Mouse (Mus musculus) intestine, embryonic 16.5 days (tissue): ENCODE data around the gene Gbe1. TPM values are rescaled to one million over a fixed set of nuclear protein-coding genes. Genes with fewer than 3 reads are reported as not detected.

Experiments
- ATAC-seq: fragments of 200-750 bp; cut with Nextera tagmentation; 2 replicates; pipeline ENCODE4 v1.8.0; 2017; ENCODE audit warnings: moderate TSS enrichment, moderate library complexity
- H3K27ac ChIP-seq: fragments of 300-500 bp; sonication (generic); 2 replicates; pipeline ENCODE4 v1.5.1; 2014; ENCODE audit warnings: mild to moderate bottlenecking, low read length
- H3K27me3 ChIP-seq: fragments of 300-500 bp; sonication (generic); replicated peaks from 2 replicates; pipeline ENCODE4 v1.6.1; 2014; ENCODE audit warnings: low read length, control low read depth, mixed read lengths; ENCODE audit not compliant: control insufficient read depth, insufficient read depth
- H3K36me3 ChIP-seq: fragments of 300-500 bp; sonication (generic); 2 replicates; pipeline ENCODE4 v1.6.1; 2014; ENCODE audit warnings: low read length, control low read depth; ENCODE audit not compliant: control insufficient read depth, insufficient read depth
- H3K4me1 ChIP-seq: fragments of 300-500 bp; sonication (generic); 2 replicates; pipeline ENCODE4 v1.6.1; 2014; ENCODE audit warnings: low read length, control low read depth, mixed read lengths; ENCODE audit not compliant: control insufficient read depth, insufficient read depth
- H3K4me2 ChIP-seq: fragments of 300-500 bp; sonication (generic); 2 replicates; pipeline ENCODE4 v1.6.1; 2014; ENCODE audit warnings: low read depth, low read length, control low read depth
- H3K4me3 ChIP-seq: fragments of 300-500 bp; sonication (generic); 2 replicates; pipeline ENCODE4 v1.5.1; 2014; ENCODE audit warnings: mild to moderate bottlenecking, low read length
- H3K9ac ChIP-seq: fragments of 300-500 bp; sonication (generic); 2 replicates; pipeline ENCODE4 v1.6.1; 2014; ENCODE audit warnings: low read depth, low read length
- H3K9me3 ChIP-seq: fragments of 300-500 bp; sonication (generic); 2 replicates; pipeline ENCODE4 v1.6.1; 2016; ENCODE audit warnings: low read length, control low read depth; ENCODE audit not compliant: control insufficient read depth
- WGBS: fragments of 180-500 bp; shearing (Covaris S2); extraction: QIAGEN DNeasy Blood & Tissue Kit; methylation state at CpG from one replicate; pipeline ENCODE4 v1.1.7; 2014; 5-methylcytosine and 5-hydroxymethylcytosine counted together
- polyA plus RNA-seq: library from polyadenylated mRNA; unstranded; fragments of >200 nt; fragmentation: Nextera tagmentation; extraction: Ambion mirVana; gene quantifications from 2 replicates; pipeline ENCODE4 v1.2.1, GENCODE M21; 2015

Gbe1 gene
- polyA plus RNA-seq, 1 experiment from 2014 or later = 27.2 TPM

- no peak for ATAC-seq
- H3K4me2 ChIP-seq = no peak overlapping the region
- H3K27me3 ChIP-seq = no peaks in the 10 kb centered on the region
- 85% methylated on average over 2 of the region's 2 CpGs for WGBS
- H3K4me1 ChIP-seq = no peaks in the 10 kb centered on the region
- H3K27ac ChIP-seq = no peak overlapping the region
- no peaks in the 10 kb centered on the region for H3K36me3 ChIP-seq
- no peak overlapping the region for H3K4me3 ChIP-seq
- H3K9me3 ChIP-seq = no peaks in the 10 kb centered on the region
- H3K9ac ChIP-seq = no peak overlapping the region
These were observed 94.0 kb downstream of the Gbe1 start for GRCm38 (mm10) chr16:70407780-70408179.

- Histone ChIP-seq H3K4me2 (no peak overlapping the region), H3K36me3 (no peaks in the 10 kb centered on the region), H3K4me1 (no peaks in the 10 kb centered on the region), H3K4me3 (no peak overlapping the region), H3K27me3 (no peaks in the 10 kb centered on the region), H3K27ac (no peak overlapping the region), H3K9ac (no peak overlapping the region), H3K9me3 (no peaks in the 10 kb centered on the region)
- no peak for ATAC-seq
- 69% methylated on average over 3 of the region's 3 CpGs for WGBS
These were observed 107.3 kb downstream of the Gbe1 start for GRCm38 (mm10) chr16:70421077-70421476.

- H3K4me1 ChIP-seq = no peaks in the 10 kb centered on the region
- H3K9ac ChIP-seq = no peak overlapping the region
- WGBS = 72% methylated on average over 6 of the region's 6 CpGs
These were observed 135.8 kb downstream of the Gbe1 start for GRCm38 (mm10) chr16:70449520-70449919.

GRCm38 (mm10) chr16:70475583-70475982, 161.8 kb downstream of the Gbe1 start:
- no peak overlapping the region for H3K27ac ChIP-seq
- H3K4me2 ChIP-seq = no peak overlapping the region
- H3K36me3 ChIP-seq = no peaks in the 10 kb centered on the region
- H3K27me3 ChIP-seq = no peaks in the 10 kb centered on the region
- no peak for ATAC-seq
- H3K4me3 ChIP-seq = no peak overlapping the region
- H3K9me3 ChIP-seq = no peaks in the 10 kb centered on the region
- WGBS = 58% methylated on average over 2 of the region's 3 CpGs
- H3K9ac ChIP-seq = no peak overlapping the region
- no peaks in the 10 kb centered on the region for H3K4me1 ChIP-seq

More at GRCm38 (mm10) chr16:70449520-70449919, 135.8 kb downstream of the Gbe1 start:
- Histone ChIP-seq H3K9me3 (no peaks in the 10 kb centered on the region), H3K27me3 (no peaks in the 10 kb centered on the region), H3K4me3 (no peak overlapping the region), H3K36me3 (no peaks in the 10 kb centered on the region), H3K27ac (no peak overlapping the region), H3K4me2 (no peak overlapping the region)
- ATAC-seq = no peak

- no peak overlapping the region for H3K27ac ChIP-seq
- no peaks in the 10 kb centered on the region for H3K27me3 ChIP-seq
- no peak overlapping the region for H3K4me3 ChIP-seq
- H3K4me1 ChIP-seq = no peaks in the 10 kb centered on the region
- no peak overlapping the region for H3K9ac ChIP-seq
- no peak for ATAC-seq
- no peaks in the 10 kb centered on the region for H3K36me3 ChIP-seq
- no peak overlapping the region for H3K4me2 ChIP-seq
- no peaks in the 10 kb centered on the region for H3K9me3 ChIP-seq
- 78% methylated on average over 4 of the region's 4 CpGs for WGBS
These were observed 162.4 kb downstream of the Gbe1 start for GRCm38 (mm10) chr16:70476161-70476560.

- no peak for ATAC-seq
- no peaks in the 10 kb centered on the region for H3K36me3 ChIP-seq
- H3K27me3 ChIP-seq = no peaks in the 10 kb centered on the region
- H3K9ac ChIP-seq = no peak overlapping the region
- no peaks in the 10 kb centered on the region for H3K4me1 ChIP-seq
- H3K27ac ChIP-seq = no peak overlapping the region
- H3K9me3 ChIP-seq = no peaks in the 10 kb centered on the region
- H3K4me3 ChIP-seq = no peak overlapping the region
- H3K4me2 ChIP-seq = no peak overlapping the region
- 76% methylated on average over 3 of the region's 3 CpGs for WGBS
These were observed 166.7 kb downstream of the Gbe1 start for GRCm38 (mm10) chr16:70480494-70480893.

- no peaks in the 10 kb centered on the region for H3K9me3 ChIP-seq
- 58% methylated on average over 1 of the region's 1 CpGs for WGBS
These were observed 192.7 kb downstream of the Gbe1 start for GRCm38 (mm10) chr16:70506457-70506856.

GRCm38 (mm10) chr16:70510938-70511337, 197.2 kb downstream of the Gbe1 start:
- no peak for ATAC-seq
- WGBS = 83% methylated on average over 3 of the region's 3 CpGs
- no peak overlapping the region for H3K4me3 ChIP-seq
- no peaks in the 10 kb centered on the region for H3K27me3 ChIP-seq
- H3K4me2 ChIP-seq = no peak overlapping the region
- no peaks in the 10 kb centered on the region for H3K36me3 ChIP-seq
- no peak overlapping the region for H3K27ac ChIP-seq
- no peaks in the 10 kb centered on the region for H3K4me1 ChIP-seq
- no peaks in the 10 kb centered on the region for H3K9me3 ChIP-seq
- no peak overlapping the region for H3K9ac ChIP-seq

More at GRCm38 (mm10) chr16:70506457-70506856, 192.7 kb downstream of the Gbe1 start:
- Histone ChIP-seq H3K27me3 (no peaks in the 10 kb centered on the region), H3K4me3 (no peak overlapping the region), H3K36me3 (no peaks in the 10 kb centered on the region), H3K9ac (no peak overlapping the region), H3K4me2 (no peak overlapping the region), H3K4me1 (no peaks in the 10 kb centered on the region), H3K27ac (no peak overlapping the region)
- ATAC-seq = no peak

GRCm38 (mm10) chr16:70522861-70523260, 209.1 kb downstream of the Gbe1 start:
- no peaks in the 10 kb centered on the region for H3K9me3 ChIP-seq
- no peaks in the 10 kb centered on the region for H3K27me3 ChIP-seq
- no peak overlapping the region for H3K4me3 ChIP-seq
- H3K9ac ChIP-seq = no peak overlapping the region
- ATAC-seq = no peak
- 82% methylated on average over 2 of the region's 2 CpGs for WGBS
- H3K36me3 ChIP-seq = no peaks in the 10 kb centered on the region
- H3K4me2 ChIP-seq = no peak overlapping the region
- H3K4me1 ChIP-seq = no peaks in the 10 kb centered on the region
- H3K27ac ChIP-seq = no peak overlapping the region

- H3K9ac ChIP-seq = no peak overlapping the region
- 89% methylated on average over 8 of the region's 8 CpGs for WGBS
- no peak overlapping the region for H3K27ac ChIP-seq
- no peaks in the 10 kb centered on the region for H3K27me3 ChIP-seq
- no peaks in the 10 kb centered on the region for H3K4me1 ChIP-seq
- no peak overlapping the region for H3K4me3 ChIP-seq
- no peak overlapping the region for H3K4me2 ChIP-seq
- no peaks in the 10 kb centered on the region for H3K36me3 ChIP-seq
- no peak for ATAC-seq
- no peaks in the 10 kb centered on the region for H3K9me3 ChIP-seq
These were observed 209.8 kb downstream of the Gbe1 start for GRCm38 (mm10) chr16:70523566-70523965.
